Mouse (Mus musculus): Measurements from ENCODE around the gene Myo10. TPM values are rescaled to one million over a fixed set of nuclear protein-coding genes. Genes with fewer than 3 reads are reported as not detected.
A peak's percentile ranks its signal among the peaks of the same experiment; 100 is the strongest.

Myo10 gene
- polyA plus RNA-seq, 1 experiment from 2014 or later = 47.2 TPM

GRCm38 (mm10) chr15:25623556-25624180 is 1.3 kb downstream of the Myo10 start:
- 7% methylated on average over 9 of the region's 9 CpGs for WGBS
- no peak for DNase-seq (ENCODE audit: low spot score)
- Histone ChIP-seq H3K27ac (peak overlapping the region; percentile 97), H3K4me3 (peak overlapping the region; percentile 95), H3K27me3 (ENCODE audit: low read depth, poor library complexity, severe bottlenecking) (no peaks in the 10 kb centered on the region), H3K4me1 (peaks cover 47% of the 10 kb centered on the region), H3K36me3 (peaks cover 12% of the 10 kb centered on the region), H3K9me3 (replicated peaks) (no peaks in the 10 kb centered on the region)

DNA sequence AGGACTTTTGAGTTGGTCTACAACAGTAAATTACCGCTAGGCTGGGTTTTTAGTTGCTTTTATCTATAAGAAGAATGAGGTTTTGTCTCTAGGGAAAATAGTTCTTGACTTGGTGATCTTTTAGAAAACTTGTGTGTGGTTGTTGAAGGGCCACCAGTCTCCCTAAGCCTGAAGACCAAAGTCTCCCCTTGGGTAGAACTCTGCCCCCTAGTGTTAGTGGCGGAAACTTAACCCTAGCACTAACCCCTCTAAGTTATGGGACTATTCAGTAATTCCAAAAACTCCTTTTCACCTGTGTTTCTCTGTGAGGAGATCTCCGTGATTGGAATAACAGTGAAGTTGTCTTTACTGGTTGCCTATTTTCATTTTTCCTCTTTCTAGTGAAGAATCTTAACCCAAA is 1.9 kb downstream of the Myo10 start:
- H3K4me3 ChIP-seq = peak overlapping the region; percentile 95
- no peak for DNase-seq (ENCODE audit: low spot score)
- no peak overlapping the region; the same call in 1 of the 2 replicates for H3K27ac ChIP-seq
- H3K27me3 ChIP-seq (ENCODE audit: low read depth, poor library complexity, severe bottlenecking) = no peaks in the 10 kb centered on the region
- H3K36me3 ChIP-seq = peaks cover 14% of the 10 kb centered on the region
- no peaks in the 10 kb centered on the region for H3K9me3 ChIP-seq (replicated peaks)
- peaks cover 47% of the 10 kb centered on the region for H3K4me1 ChIP-seq
- WGBS = 54% methylated on average over 3 of the region's 3 CpGs

DNA sequence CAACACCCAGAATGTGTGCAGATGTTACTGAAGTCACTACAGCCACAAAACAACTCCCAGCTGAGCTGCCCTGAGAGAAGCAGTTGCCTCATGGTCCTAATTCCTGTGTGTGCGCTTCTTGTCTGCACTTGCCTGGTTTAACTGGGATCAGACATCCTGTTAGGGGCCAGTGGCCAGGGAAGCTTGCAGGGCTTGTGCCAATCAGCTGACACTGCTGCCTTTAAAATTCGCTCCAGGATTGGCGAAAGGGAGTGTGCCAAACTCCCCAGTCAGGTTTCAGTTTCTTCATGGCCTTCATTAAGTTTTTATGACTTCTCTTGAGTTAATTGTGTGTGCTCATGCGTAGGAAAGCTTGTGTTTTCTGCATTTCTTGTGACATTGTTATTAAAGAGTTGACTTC is 3.1 kb downstream of the Myo10 start:
- Histone ChIP-seq H3K27me3 (ENCODE audit: low read depth, poor library complexity, severe bottlenecking) (no peaks in the 10 kb centered on the region), H3K4me1 (peaks cover 57% of the 10 kb centered on the region), H3K9me3 (replicated peaks) (no peaks in the 10 kb centered on the region), H3K36me3 (peaks cover 17% of the 10 kb centered on the region), H3K4me3 (peak overlapping the region; percentile 95), H3K27ac (peak overlapping the region; percentile 80)
- WGBS = 33% methylated on average over 4 of the region's 4 CpGs
- peak; percentile 62 for DNase-seq (ENCODE audit: low spot score)

DNA sequence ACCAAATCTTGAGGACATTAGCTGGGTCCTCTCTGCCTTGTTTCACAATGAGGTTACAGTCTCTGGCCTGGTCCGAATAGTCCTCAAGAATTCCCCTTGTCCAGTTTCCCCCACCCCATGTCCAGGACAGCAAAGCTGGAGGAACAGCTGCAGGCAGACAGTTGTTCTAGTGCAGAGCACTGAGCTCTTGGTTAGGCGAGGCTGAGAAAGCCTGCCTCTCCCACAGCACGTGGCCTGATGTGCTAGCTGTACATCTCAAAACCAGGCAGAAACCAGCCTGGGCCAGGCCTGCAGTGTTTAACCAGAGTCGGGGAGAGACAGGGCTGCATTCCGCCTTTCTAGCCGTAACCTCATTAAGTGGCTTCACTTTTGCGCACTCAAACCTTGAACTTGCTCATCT is 4.7 kb downstream of the Myo10 start:
- Histone ChIP-seq H3K4me3 (no peak overlapping the region), H3K4me1 (peaks cover 63% of the 10 kb centered on the region), H3K27ac (peak overlapping the region; percentile 61), H3K9me3 (replicated peaks) (no peaks in the 10 kb centered on the region), H3K27me3 (ENCODE audit: low read depth, poor library complexity, severe bottlenecking) (no peaks in the 10 kb centered on the region), H3K36me3 (peaks cover 17% of the 10 kb centered on the region)
- WGBS = 80% methylated on average over 7 of the region's 7 CpGs
- DNase-seq (ENCODE audit: low spot score) = no peak

GRCm38 (mm10) chr15:25628251-25628650 is 5.9 kb downstream of the Myo10 start:
- Histone ChIP-seq H3K9me3 (replicated peaks) (no peaks in the 10 kb centered on the region), H3K4me1 (peaks cover 75% of the 10 kb centered on the region), H3K4me3 (no peak overlapping the region), H3K27me3 (ENCODE audit: low read depth, poor library complexity, severe bottlenecking) (no peaks in the 10 kb centered on the region), H3K36me3 (peaks cover 21% of the 10 kb centered on the region), H3K27ac (no peak overlapping the region)
- no peak for DNase-seq (ENCODE audit: low spot score)
- WGBS = 90% methylated on average over 2 of the region's 2 CpGs

DNA sequence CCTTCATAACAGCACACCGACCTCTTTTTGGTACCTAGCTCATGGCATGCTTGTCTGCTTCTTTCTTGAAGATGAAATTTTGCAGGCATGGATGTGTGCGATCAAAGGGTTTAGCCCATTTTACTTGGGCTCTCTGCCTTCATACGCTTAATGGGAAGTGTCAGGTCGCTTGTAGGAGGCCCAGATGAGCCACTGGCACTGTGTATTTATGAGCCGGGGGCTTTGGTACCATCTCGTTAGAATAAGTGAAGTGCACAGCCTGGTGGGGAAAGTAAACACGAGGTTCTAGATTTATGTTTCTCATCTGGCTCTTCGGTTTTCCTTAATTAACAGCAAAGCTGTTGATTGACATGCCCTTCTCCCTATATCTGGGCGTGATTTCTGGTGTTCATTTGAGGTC is 8.4 kb downstream of the Myo10 start:
- WGBS = 56% methylated on average over 9 of the region's 9 CpGs

GRCm38 (mm10) chr15:25631332-25631731 is 9.0 kb downstream of the Myo10 start:
- Histone ChIP-seq H3K9me3 (replicated peaks) (no peaks in the 10 kb centered on the region), H3K27me3 (ENCODE audit: low read depth, poor library complexity, severe bottlenecking) (no peaks in the 10 kb centered on the region), H3K36me3 (peaks cover 27% of the 10 kb centered on the region), H3K27ac (no peak overlapping the region), H3K4me3 (no peak overlapping the region), H3K4me1 (peaks cover 72% of the 10 kb centered on the region)
- 88% methylated on average over 6 of the region's 6 CpGs for WGBS
- no peak for DNase-seq (ENCODE audit: low spot score)

More for the DNA sequence above, 8.4 kb downstream of the Myo10 start:
- no peaks in the 10 kb centered on the region for H3K27me3 ChIP-seq (ENCODE audit: low read depth, poor library complexity, severe bottlenecking)
- H3K36me3 ChIP-seq = peaks cover 27% of the 10 kb centered on the region
- H3K9me3 ChIP-seq (replicated peaks) = no peaks in the 10 kb centered on the region
- DNase-seq (ENCODE audit: low spot score) = no peak
- H3K4me3 ChIP-seq = no peak overlapping the region
- H3K4me1 ChIP-seq = peaks cover 72% of the 10 kb centered on the region
- no peak overlapping the region for H3K27ac ChIP-seq

- Histone ChIP-seq H3K4me3 (no peak overlapping the region), H3K27ac (0 out of 2 replicates have a peak overlapping the region, but pooled peaks have one; percentile 32), H3K9me3 (replicated peaks) (no peaks in the 10 kb centered on the region), H3K27me3 (ENCODE audit: low read depth, poor library complexity, severe bottlenecking) (no peaks in the 10 kb centered on the region), H3K4me1 (peaks cover 69% of the 10 kb centered on the region), H3K36me3 (peaks cover 30% of the 10 kb centered on the region)
- WGBS = 88% methylated on average over 11 of the region's 11 CpGs
- no peak for DNase-seq (ENCODE audit: low spot score)
Observed at GRCm38 (mm10) chr15:25632902-25633301, 10.6 kb downstream of the Myo10 start.

- no peak for DNase-seq (ENCODE audit: low spot score)
- H3K4me3 ChIP-seq = no peak overlapping the region
- 93% methylated on average over 13 of the region's 13 CpGs for WGBS
- peaks cover 69% of the 10 kb centered on the region for H3K4me1 ChIP-seq
- peak overlapping the region; percentile 43; the same call in 1 of the 2 replicates for H3K27ac ChIP-seq
- H3K9me3 ChIP-seq (replicated peaks) = no peaks in the 10 kb centered on the region
- no peaks in the 10 kb centered on the region for H3K27me3 ChIP-seq (ENCODE audit: low read depth, poor library complexity, severe bottlenecking)
- H3K36me3 ChIP-seq = peaks cover 22% of the 10 kb centered on the region
Observed at GRCm38 (mm10) chr15:25633674-25634340, 11.5 kb downstream of the Myo10 start.

- no peak for DNase-seq (ENCODE audit: low spot score)
- peaks cover 67% of the 10 kb centered on the region for H3K4me1 ChIP-seq
- no peaks in the 10 kb centered on the region for H3K9me3 ChIP-seq (replicated peaks)
- no peaks in the 10 kb centered on the region for H3K27me3 ChIP-seq (ENCODE audit: low read depth, poor library complexity, severe bottlenecking)
- no peak overlapping the region for H3K27ac ChIP-seq
- WGBS = 72% methylated on average over 9 of the region's 9 CpGs
- peaks cover 18% of the 10 kb centered on the region for H3K36me3 ChIP-seq
- H3K4me3 ChIP-seq = no peak overlapping the region
Observed at GRCm38 (mm10) chr15:25637727-25638126, 15.4 kb downstream of the Myo10 start.

DNA sequence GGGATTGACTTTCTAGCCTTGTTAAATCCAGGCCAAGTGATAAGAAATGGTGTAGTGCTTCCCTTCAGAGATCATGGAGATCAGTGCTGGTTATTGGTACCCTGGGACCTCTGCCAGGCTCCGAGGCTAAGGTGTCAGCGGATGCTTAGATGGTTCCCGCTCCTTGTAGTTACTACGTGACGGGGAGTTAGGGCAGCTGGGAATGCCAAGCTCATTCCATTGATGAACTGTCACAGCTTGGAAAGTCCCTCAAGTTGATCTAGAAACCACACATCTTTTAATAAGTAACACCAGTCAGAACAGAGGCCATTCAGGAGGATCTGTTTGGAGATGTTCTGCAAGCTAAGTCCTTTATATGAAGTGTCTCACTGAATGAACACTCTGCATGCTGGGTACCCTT is 16.9 kb downstream of the Myo10 start:
- no peaks in the 10 kb centered on the region for H3K27me3 ChIP-seq (ENCODE audit: low read depth, poor library complexity, severe bottlenecking)
- no peak overlapping the region for H3K27ac ChIP-seq
- DNase-seq (ENCODE audit: low spot score) = no peak
- WGBS = 88% methylated on average over 5 of the region's 5 CpGs
- H3K36me3 ChIP-seq = peaks cover 9% of the 10 kb centered on the region; the same call in 1 of the 2 replicates
- peaks cover 69% of the 10 kb centered on the region for H3K4me1 ChIP-seq
- H3K4me3 ChIP-seq = no peak overlapping the region
- H3K9me3 ChIP-seq (replicated peaks) = no peaks in the 10 kb centered on the region

DNA sequence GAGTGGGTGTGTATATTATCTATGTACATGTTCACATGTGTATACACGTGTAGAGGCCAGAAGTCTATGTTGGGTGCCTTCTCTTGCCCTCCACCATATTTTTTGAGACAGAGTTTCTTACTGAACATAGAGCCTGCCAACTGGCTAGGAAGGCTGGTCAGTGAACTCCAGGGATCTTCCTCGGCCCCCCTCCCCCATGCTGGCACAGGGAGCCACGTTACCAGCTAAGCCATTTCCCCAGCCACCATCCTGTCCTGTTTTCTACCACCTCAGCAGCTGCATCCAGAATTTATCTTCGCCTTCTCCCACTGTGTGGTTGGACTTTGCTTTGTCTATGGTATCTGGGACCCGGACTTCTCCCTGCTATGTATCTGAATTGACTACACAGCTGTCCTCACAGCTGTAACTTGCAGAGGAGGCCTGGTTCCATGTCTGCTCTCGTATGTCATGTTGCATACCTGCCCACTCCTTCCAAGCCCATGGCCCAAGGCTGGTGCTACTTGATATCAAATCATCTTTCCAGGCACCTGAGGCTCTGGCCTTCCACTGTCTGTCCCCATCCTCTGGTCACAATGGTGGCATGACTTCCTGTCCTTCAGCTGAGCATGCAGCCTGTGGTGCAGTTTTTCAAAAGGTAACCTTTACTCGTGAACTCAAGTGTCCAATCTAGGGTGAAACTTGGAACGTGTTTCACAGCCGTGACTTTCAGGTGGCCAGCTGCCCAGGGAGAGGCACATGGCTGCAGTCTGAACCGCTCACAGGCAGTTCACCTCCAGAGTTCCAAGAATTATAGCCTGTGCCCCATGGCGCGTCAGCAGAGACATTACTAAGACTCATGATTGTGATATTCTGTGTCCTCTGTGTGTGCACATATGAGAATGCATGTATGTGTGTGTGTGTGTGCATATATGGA is 18.8 kb downstream of the Myo10 start:
- Histone ChIP-seq H3K4me3 (no peak overlapping the region), H3K9me3 (replicated peaks) (no peaks in the 10 kb centered on the region), H3K27me3 (ENCODE audit: low read depth, poor library complexity, severe bottlenecking) (no peaks in the 10 kb centered on the region), H3K4me1 (peaks cover 54% of the 10 kb centered on the region), H3K27ac (peak overlapping the region; percentile 74), H3K36me3 (peaks cover 11% of the 10 kb centered on the region)
- WGBS = 90% methylated on average over 12 of the region's 12 CpGs
- DNase-seq (ENCODE audit: low spot score) = no peak
